Mouse (Mus musculus) hindbrain, embryonic 15.5 days (tissue): ENCODE results near the gene Elf4. TPM values are rescaled to one million over a fixed set of nuclear protein-coding genes. Genes with fewer than 3 reads are reported as not detected.

Experiments used
- polyA plus RNA-seq: library from polyadenylated mRNA; unstranded; fragments of >200 nt; fragmentation: Nextera tagmentation; extraction: Ambion mirVana; gene quantifications from 2 replicates; pipeline ENCODE4 v1.2.1, GENCODE M21; 2015

The Elf4 gene
- polyA plus RNA-seq, 1 experiment from 2014 or later, result 0.80 TPM

Other genes with a start within 250 kb of the Elf4 start
- gene Utp14a, start 206.3 kb downstream of the Elf4 start, polyA plus RNA-seq, result 13.5 and 14.2 TPM in 2 replicates
- 6.1 and 6.7 TPM in 2 replicates for gene Bcorl1, start 121.8 kb downstream of the Elf4 start, polyA plus RNA-seq
- gene Aifm1, start 50.4 kb upstream of the Elf4 start, polyA plus RNA-seq, result 37.9 and 42.0 TPM in 2 replicates
- 88.9 and 96.7 TPM in 2 replicates for gene Rab33a, start 56.2 kb upstream of the Elf4 start, polyA plus RNA-seq
- 7.7 and 9.9 TPM in 2 replicates for gene Zfp280c, start 131.4 kb upstream of the Elf4 start, polyA plus RNA-seq
- 41.7 and 44.3 TPM in 2 replicates for gene Slc25a14, start 160.3 kb upstream of the Elf4 start, polyA plus RNA-seq
- not detected in 2 replicates for gene Gpr119, start 211.3 kb upstream of the Elf4 start, polyA plus RNA-seq
- 19.0 and 23.4 TPM in 2 replicates for gene Rbmx2, start 231.9 kb upstream of the Elf4 start, polyA plus RNA-seq